Mouse (Mus musculus) neutrophil, adult 5-6 weeks (primary cell): ENCODE data around the gene Pde6b. TPM values are rescaled to one million over a fixed set of nuclear protein-coding genes. Genes with fewer than 3 reads are reported as not detected.

Experiments used
- ATAC-seq: fragments of 151-379, 151-347 bp; 2 replicates; pipeline ENCODE4 v1.8.0; 2017; ENCODE audit warnings: mild to moderate bottlenecking, moderate TSS enrichment; ENCODE audit not compliant: insufficient number of reproducible peaks, poor library complexity, low FRiP score, severe bottlenecking; ENCODE audit errors: extremely low read depth
- total RNA-seq: library from RNA; stranded (forward); fragments of 200-1000 nt; gene quantifications from 2 replicates; pipeline ENCODE4 v1.2.3, GENCODE M21; 2017

Gene Pde6b
- not detected in 2 replicates for total RNA-seq

DNA sequence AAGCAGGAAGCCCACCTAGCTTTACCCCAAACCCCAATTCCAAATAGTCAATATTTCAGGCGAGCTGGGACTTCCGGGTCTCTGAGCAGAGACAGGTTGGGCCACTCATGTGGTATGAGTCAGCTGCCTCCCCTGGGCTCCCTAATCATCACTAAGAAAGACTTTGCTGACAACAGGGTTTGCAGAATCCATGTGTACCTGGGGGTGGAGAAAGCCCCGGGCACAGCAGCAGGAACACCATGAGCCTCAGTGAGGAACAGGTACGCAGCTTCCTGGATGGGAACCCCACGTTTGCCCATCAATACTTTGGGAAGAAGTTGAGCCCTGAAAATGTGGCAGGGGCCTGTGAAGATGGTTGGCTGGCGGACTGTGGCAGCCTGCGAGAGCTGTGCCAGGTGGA lies at the start of gene Pde6b:
TSS of gene Pde6b (plus strand) at position 191 of the 400 bp plus-strand sequence.
- ATAC-seq = no peak

DNA sequence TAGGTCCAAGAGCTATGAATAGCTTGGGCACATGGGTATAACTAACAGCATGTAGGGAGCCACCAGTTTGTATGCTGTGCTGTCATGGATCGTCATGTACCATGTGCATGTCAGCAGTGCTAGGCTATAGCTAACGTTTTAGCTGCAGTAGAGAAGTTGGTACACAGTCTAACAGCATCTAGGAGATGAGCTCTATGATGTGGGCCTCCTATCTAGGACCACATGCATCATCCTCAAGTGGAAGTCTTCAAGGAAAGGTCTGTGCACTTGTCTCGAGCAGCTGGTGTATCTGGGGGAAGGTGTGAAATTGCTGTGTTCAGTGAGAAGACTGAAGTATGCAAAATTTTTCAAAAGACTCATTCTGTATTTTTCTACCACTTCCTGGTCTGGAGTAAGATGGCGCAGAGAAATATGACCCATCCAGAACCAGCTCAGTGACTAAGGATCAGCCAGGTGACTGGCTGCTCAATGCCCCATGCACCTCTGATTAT lies 44.5 kb upstream of the Pde6b start:
- no peak for ATAC-seq

DNA sequence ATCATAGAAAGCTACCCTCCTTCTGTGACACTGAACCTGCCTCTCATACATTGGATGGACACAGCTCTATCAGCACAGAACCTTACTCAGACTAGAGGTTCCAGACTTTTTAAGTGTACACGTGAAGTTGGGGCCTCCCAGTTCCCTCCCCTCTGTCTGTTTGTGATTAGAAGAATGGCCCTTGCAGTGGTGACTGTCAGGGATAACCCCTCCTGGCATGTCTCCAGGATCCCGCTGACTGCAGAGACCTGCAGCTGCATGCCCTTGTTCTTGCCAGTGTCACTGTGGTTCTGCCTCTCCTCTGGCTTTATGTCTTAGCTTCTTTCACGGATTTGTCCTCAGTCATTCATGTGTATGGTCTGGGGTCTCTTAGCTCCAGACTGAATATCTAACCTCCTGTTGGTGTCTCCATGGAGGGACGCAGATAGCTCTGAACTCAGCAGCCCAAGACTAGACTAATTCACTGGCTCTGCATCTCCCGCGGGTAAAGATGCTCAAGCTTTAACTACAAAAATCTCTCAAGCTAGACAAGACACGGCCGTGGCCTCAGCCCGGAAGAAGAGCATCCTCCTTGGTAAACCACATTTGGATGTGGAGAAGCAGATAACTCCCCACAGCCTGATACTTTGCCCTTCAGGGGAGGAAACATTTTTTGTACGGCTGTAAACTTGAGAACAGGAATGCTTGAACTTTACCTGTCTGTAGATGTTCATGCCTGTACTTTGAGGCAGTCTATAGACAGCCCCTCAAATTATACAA lies 42.7 kb upstream of the Pde6b start:
- no peak for ATAC-seq

DNA sequence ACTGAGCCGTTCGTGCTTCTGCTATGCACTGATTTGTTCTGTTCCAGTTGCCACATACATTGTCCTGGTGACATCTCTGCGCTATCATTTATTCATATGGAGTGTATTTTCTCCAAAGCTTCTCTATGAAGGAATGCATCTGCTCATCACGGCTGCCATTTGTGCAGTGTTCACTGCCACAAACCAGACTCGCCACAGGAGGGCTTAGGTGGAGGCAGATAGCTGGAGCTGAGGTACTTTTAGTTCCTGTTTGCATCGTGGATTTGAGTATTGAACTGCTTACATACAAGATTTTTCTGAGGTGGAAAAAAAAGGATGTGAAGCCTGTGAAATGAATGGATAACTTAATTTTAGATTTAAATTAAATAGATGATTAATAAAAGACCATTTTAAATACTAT lies 40.3 kb upstream of the Pde6b start:
- ATAC-seq = no peak

GRCm38 (mm10) chr5:108349511-108350148 lies 38.6 kb upstream of the Pde6b start:
- no peak for ATAC-seq

- no peak for ATAC-seq
These were observed 34.1 kb upstream of the Pde6b start for GRCm38 (mm10) chr5:108354056-108354455.

- no peak for ATAC-seq
These were observed 30.3 kb upstream of the Pde6b start for GRCm38 (mm10) chr5:108357862-108358261.

- ATAC-seq = no peak
These were observed 28.7 kb upstream of the Pde6b start for GRCm38 (mm10) chr5:108359491-108359890.

DNA sequence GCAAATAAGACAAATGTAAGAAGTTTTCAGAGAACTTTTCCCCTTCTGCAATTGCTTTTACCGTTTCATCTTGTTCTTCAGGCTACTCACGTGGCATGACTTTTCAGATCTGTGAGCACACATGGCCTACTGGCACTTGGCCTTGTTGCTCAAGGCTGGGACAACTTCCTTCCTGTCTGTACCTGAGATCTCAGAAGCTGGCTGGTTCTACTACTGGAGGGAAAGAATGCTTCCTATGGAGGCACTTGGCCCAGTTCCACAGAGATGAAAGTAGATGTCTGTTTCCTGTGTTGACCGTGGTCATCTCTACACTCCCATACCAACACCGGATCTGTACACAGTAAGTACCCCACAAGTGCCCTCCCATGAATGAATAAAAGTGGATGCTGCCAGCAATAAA lies 28.0 kb upstream of the Pde6b start:
- no peak for ATAC-seq

DNA sequence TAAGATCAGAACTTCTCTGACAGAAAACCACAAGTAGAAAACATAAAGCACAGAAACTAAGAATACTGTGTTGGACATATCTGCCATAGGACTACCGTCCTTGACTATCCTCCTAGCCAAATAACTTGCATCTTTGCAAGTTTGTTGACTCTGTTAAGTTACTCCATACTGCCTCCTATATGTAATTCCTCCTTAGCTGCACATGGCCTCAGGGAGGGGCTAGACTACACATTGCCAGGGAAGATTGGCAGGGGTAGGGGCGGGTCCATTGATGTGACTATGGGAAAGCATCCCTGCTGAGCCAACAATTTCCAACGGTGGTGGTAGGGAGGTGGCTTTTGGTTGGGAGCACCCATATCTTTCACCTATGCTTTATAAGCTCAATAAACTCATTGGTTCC lies 25.9 kb upstream of the Pde6b start:
- ATAC-seq = no peak

- no peak for ATAC-seq
These were observed 21.7 kb upstream of the Pde6b start for GRCm38 (mm10) chr5:108366328-108366983.

GRCm38 (mm10) chr5:108366984-108367841 lies 21.0 kb upstream of the Pde6b start:
- ATAC-seq = no peak

DNA sequence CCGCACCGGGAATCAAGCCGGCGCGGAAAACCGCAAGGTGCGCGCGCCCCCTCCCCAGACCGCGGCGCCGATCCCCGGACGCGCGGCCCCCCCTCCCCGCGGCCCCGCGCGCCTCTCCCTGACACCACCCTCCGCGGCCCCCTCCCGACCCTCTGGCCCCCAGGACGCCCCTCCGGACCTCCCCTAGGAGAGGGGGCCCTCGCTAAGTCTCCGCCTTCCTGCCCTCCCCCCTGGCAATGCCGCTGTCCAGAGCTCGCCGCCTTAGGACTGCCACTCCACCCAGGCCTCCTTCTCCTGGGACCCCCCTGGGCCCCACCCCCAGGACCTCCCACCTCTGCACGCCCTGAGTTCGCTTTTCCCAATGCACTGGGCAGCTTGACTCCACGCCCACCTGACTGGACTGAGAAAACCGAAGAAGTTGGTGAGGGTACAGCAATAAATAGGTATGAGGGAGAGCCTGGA lies 20.3 kb upstream of the Pde6b start, which contains the start of gene Gm42517:
TSS of gene Gm42517 (minus strand) at position 52 of the 462 bp plus-strand sequence.
- ATAC-seq = no peak

DNA sequence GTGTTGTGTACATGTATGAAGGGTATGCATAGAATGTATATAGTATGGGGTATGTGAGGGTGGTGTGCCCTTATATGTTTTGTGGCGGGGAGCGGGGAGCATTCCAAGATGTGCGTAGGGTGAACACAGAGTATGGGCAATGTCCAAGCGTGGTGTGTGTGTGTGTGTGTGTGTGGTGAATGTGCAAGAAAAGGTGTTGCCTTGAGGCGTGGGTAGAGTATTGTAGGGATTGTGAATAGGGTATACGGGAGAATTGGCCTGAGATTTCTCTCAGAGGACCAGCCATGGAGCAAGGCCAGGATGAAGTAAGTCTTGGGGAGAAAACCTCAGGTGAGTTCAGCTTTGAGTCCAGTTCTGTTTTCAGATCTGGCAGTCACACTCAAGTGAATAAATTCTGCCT lies 19.7 kb upstream of the Pde6b start:
- no peak for ATAC-seq

- ATAC-seq = no peak
These were observed 19.2 kb upstream of the Pde6b start for GRCm38 (mm10) chr5:108368851-108369621.

DNA sequence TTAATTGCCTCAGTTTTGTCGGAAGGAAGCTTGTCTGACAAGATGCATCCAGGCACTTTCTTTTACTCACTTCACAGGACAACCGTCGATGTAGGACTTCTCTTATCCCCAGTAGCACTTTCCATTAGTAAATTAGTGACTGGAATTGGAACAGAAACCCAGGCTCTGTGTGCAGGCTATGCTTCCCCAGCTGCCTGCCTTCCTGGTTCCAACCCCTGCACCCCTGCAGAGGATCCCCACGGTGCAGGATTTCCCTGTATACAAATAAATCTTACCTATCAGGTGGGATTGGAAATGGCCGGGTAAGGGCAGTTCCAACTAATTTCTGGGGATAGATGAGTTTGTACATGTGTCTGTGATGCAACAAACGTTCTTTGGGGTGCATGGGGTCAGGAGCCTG lies 18.2 kb upstream of the Pde6b start:
- ATAC-seq = no peak

DNA sequence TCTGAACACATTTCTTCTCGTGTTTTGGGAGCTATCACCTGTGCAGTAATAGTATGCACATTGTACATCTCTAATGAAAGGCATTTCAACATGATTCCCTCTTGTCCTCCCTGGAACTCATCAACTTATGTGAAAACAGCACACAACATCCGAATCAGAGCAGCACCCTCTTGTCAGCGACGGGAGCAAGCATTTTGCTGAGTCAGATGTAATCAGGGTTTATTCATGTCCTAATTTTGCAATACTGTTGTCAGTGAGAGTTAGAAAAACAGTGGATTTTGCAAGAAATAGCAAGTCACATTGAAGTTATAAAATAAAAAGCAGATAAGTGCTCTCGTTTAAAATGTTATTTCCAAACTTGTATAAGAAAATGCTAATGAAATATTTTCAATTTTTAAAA lies 14.1 kb upstream of the Pde6b start:
- no peak for ATAC-seq

DNA sequence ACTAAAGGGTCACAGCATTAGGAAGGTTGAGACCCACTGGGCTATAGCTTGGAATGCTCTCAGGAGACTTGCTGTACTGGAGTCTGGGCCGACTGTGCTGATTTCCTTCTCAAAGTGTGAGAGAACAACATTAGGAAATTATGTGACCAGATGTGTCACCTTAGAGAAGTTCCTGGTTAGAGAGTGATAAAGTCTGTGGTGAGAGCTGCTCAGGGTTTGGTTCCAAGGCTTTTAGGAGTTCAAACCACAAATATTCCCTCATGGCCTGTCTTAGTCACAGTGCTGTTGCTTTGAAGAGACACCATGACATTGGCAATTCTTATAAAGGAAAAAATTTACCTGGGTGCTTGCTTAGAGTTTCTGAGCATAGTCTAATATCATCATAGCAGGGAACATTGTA lies 12.1 kb upstream of the Pde6b start:
- ATAC-seq = no peak
